Mouse (Mus musculus): ENCODE measurements at regions not wholly inside any gene's neighbourhood (a gene's known extent, or its start where the extent isn't known, plus 50 kb on each side); places are given as distances from the start of the nearest gene placed in this dataset.

GRCm38 (mm10) chr9:52492947-52493505 lies 186.6 kb downstream of the AI593442 start:
- Histone ChIP-seq H3K4me3 (ENCODE audit: low read depth, low read length) (no peak overlapping the region), H3K9me3 (replicated peaks; ENCODE audit: control insufficient read depth, low read length) (no peaks in the 10 kb centered on the region), H3K4me1 (ENCODE audit: control insufficient read depth, insufficient read depth, low read length) (no peaks in the 10 kb centered on the region), H3K27ac (ENCODE audit: low read depth, low read length) (no peak overlapping the region), H3K36me3 (ENCODE audit: control insufficient read depth, insufficient read depth, low read length) (no peaks in the 10 kb centered on the region), H3K4me2 (no peak overlapping the region), H3K27me3 (ENCODE audit: control insufficient read depth, insufficient read depth, low read length) (no peaks in the 10 kb centered on the region), H3K9ac (ENCODE audit: low read depth, low read length) (no peak overlapping the region)
- WGBS (ENCODE audit: insufficient replicate concordance) = 49% methylated on average over 2 of the region's 2 CpGs
- no peak for ATAC-seq (replicated peaks; ENCODE audit: insufficient number of reproducible peaks, low FRiP score, low TSS enrichment)

DNA sequence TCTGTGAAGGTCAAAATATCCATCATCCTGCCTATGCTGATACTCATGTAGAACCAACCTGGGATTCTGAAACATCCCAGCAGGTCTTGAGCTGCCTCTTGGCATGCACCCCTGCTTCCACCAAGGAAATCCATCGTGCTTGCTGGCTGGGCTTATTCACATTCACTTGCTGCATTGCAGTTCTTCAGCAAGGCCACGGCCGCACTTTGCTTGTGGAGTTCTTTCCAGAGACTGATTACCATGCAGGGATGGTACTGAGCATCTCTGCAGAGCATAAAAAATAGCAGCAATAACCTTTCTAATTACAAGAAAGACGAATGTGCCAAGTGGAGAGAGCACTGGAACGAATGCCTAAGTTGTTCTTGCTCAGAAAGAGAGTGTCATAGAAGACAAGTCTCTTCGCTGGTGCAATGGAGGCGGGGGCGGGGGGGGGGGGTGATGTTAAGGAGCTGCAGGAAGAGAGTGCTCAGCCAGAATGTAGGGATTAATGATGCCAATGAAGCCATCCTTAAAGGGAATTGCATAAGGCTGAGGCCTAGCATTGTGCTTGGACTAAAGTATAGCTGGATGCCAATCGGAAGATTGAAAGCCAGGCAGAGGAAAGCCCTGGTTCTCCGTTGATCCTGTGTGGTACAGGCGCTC lies 205.9 kb downstream of the AI593442 start:
- ATAC-seq (replicated peaks; ENCODE audit: insufficient number of reproducible peaks, low FRiP score, low TSS enrichment) = no peak
- Histone ChIP-seq H3K9ac (ENCODE audit: low read depth, low read length) (no peak overlapping the region), H3K4me1 (ENCODE audit: control insufficient read depth, insufficient read depth, low read length) (no peaks in the 10 kb centered on the region), H3K27ac (ENCODE audit: low read depth, low read length) (no peak overlapping the region), H3K9me3 (replicated peaks; ENCODE audit: control insufficient read depth, low read length) (no peaks in the 10 kb centered on the region), H3K27me3 (ENCODE audit: control insufficient read depth, insufficient read depth, low read length) (no peaks in the 10 kb centered on the region), H3K4me3 (ENCODE audit: low read depth, low read length) (no peak overlapping the region), H3K4me2 (no peak overlapping the region), H3K36me3 (ENCODE audit: control insufficient read depth, insufficient read depth, low read length) (no peaks in the 10 kb centered on the region)
- 79% methylated on average over 11 of the region's 11 CpGs for WGBS (ENCODE audit: insufficient replicate concordance)

GRCm38 (mm10) chr9:52472859-52473258 lies 206.7 kb downstream of the AI593442 start:
- no peaks in the 10 kb centered on the region for H3K4me1 ChIP-seq (ENCODE audit: control insufficient read depth, insufficient read depth, low read length)
- H3K9me3 ChIP-seq (replicated peaks; ENCODE audit: control insufficient read depth, low read length) = no peaks in the 10 kb centered on the region
- no peak overlapping the region for H3K4me2 ChIP-seq
- no peaks in the 10 kb centered on the region for H3K36me3 ChIP-seq (ENCODE audit: control insufficient read depth, insufficient read depth, low read length)
- no peak for ATAC-seq (replicated peaks; ENCODE audit: insufficient number of reproducible peaks, low FRiP score, low TSS enrichment)
- WGBS (ENCODE audit: insufficient replicate concordance) = 82% methylated on average over 8 of the region's 8 CpGs
- no peaks in the 10 kb centered on the region for H3K27me3 ChIP-seq (ENCODE audit: control insufficient read depth, insufficient read depth, low read length)
- no peak overlapping the region for H3K9ac ChIP-seq (ENCODE audit: low read depth, low read length)
- H3K4me3 ChIP-seq (ENCODE audit: low read depth, low read length) = no peak overlapping the region
- H3K27ac ChIP-seq (ENCODE audit: low read depth, low read length) = no peak overlapping the region

- Histone ChIP-seq H3K4me2 (no peak overlapping the region), H3K4me3 (ENCODE audit: low read depth, low read length) (no peak overlapping the region), H3K9me3 (replicated peaks; ENCODE audit: control insufficient read depth, low read length) (no peaks in the 10 kb centered on the region), H3K9ac (ENCODE audit: low read depth, low read length) (no peak overlapping the region), H3K27ac (ENCODE audit: low read depth, low read length) (no peak overlapping the region), H3K27me3 (ENCODE audit: control insufficient read depth, insufficient read depth, low read length) (no peaks in the 10 kb centered on the region), H3K4me1 (ENCODE audit: control insufficient read depth, insufficient read depth, low read length) (no peaks in the 10 kb centered on the region), H3K36me3 (ENCODE audit: control insufficient read depth, insufficient read depth, low read length) (no peaks in the 10 kb centered on the region)
- 70% methylated on average over 2 of the region's 2 CpGs for WGBS (ENCODE audit: insufficient replicate concordance)
- no peak for ATAC-seq (replicated peaks; ENCODE audit: insufficient number of reproducible peaks, low FRiP score, low TSS enrichment)
Measured at GRCm38 (mm10) chr9:52458518-52458917, 221.1 kb downstream of the AI593442 start.

DNA sequence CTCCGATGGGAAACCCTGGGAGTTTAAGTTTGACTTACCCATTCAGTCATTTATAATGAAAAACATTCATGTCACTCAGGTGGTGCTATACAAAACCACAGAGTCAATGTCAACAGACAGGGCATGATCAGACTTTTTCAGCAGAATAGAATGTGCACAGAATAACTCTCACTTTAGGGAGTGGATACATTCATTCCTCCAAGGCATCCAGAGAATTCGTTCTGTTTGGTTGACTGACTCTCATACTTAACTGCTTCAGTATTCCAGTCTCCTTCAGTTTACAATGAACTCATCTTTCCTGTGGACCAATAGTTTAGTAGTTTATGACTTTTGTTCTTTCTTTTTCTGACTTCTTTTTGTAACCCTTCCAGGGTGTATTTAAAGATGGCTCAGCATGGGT lies 225.1 kb downstream of the AI593442 start:
- Histone ChIP-seq H3K4me3 (ENCODE audit: low read depth, low read length) (no peak overlapping the region), H3K4me2 (no peak overlapping the region), H3K27ac (ENCODE audit: low read depth, low read length) (no peak overlapping the region), H3K9ac (ENCODE audit: low read depth, low read length) (no peak overlapping the region), H3K27me3 (ENCODE audit: control insufficient read depth, insufficient read depth, low read length) (no peaks in the 10 kb centered on the region), H3K9me3 (replicated peaks; ENCODE audit: control insufficient read depth, low read length) (no peaks in the 10 kb centered on the region), H3K36me3 (ENCODE audit: control insufficient read depth, insufficient read depth, low read length) (no peaks in the 10 kb centered on the region), H3K4me1 (ENCODE audit: control insufficient read depth, insufficient read depth, low read length) (no peaks in the 10 kb centered on the region)
- WGBS (ENCODE audit: insufficient replicate concordance) = 72% methylated on average over 2 of the region's 2 CpGs
- no peak for ATAC-seq (replicated peaks; ENCODE audit: insufficient number of reproducible peaks, low FRiP score, low TSS enrichment)

DNA sequence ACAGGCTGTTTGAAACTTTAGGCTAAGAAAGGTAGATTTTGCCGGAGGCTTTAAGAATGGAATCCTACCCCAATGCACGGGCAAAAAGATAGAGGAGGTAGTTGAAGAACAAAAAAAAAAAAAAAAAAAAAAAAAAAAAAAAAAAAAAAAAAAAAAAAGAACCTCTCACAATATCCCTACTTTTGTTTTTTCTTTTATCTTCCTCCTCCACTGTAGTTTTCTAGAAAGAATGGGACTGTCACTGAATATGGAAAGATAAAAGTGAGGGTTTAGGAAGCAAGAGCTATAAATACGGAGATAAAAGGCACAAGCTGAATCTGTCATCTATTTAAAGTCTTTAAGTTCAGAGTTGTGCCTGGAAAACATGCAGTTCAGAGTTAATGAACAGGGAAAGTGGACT lies 227.8 kb downstream of the AI593442 start:
- Histone ChIP-seq H3K4me3 (ENCODE audit: low read depth, low read length) (no peak overlapping the region), H3K9ac (ENCODE audit: low read depth, low read length) (no peak overlapping the region), H3K9me3 (replicated peaks; ENCODE audit: control insufficient read depth, low read length) (no peaks in the 10 kb centered on the region), H3K36me3 (ENCODE audit: control insufficient read depth, insufficient read depth, low read length) (no peaks in the 10 kb centered on the region), H3K27ac (ENCODE audit: low read depth, low read length) (no peak overlapping the region), H3K4me1 (ENCODE audit: control insufficient read depth, insufficient read depth, low read length) (no peaks in the 10 kb centered on the region), H3K27me3 (ENCODE audit: control insufficient read depth, insufficient read depth, low read length) (no peaks in the 10 kb centered on the region), H3K4me2 (no peak overlapping the region)
- ATAC-seq (replicated peaks; ENCODE audit: insufficient number of reproducible peaks, low FRiP score, low TSS enrichment) = no peak
- 68% methylated on average over 3 of the region's 3 CpGs for WGBS (ENCODE audit: insufficient replicate concordance)

DNA sequence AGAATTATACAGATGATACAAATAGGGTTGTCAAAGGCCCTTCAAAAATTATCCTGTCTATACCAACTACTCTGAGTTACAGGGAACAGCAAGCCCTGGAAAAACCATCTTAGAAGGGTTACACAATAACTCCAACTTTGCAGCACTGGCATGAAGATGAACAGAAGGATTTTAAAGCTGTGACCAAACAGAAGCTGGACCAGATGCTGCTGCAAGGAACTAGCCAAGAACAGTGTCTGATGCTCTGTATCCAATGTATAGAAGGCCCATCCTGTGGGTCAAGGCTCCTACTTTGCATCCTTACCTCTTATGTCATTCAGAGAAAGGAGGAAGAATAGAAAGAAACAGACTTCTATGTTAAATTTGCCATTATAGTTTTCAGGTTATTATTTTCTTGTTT lies 231.3 kb downstream of the AI593442 start:
- Histone ChIP-seq H3K27ac (ENCODE audit: low read depth, low read length) (no peak overlapping the region), H3K4me3 (ENCODE audit: low read depth, low read length) (no peak overlapping the region), H3K4me1 (ENCODE audit: control insufficient read depth, insufficient read depth, low read length) (no peaks in the 10 kb centered on the region), H3K9ac (ENCODE audit: low read depth, low read length) (no peak overlapping the region), H3K9me3 (replicated peaks; ENCODE audit: control insufficient read depth, low read length) (no peaks in the 10 kb centered on the region), H3K36me3 (ENCODE audit: control insufficient read depth, insufficient read depth, low read length) (no peaks in the 10 kb centered on the region), H3K4me2 (no peak overlapping the region), H3K27me3 (ENCODE audit: control insufficient read depth, insufficient read depth, low read length) (no peaks in the 10 kb centered on the region)
- no peak for ATAC-seq (replicated peaks; ENCODE audit: insufficient number of reproducible peaks, low FRiP score, low TSS enrichment)

- ATAC-seq (replicated peaks; ENCODE audit: insufficient number of reproducible peaks, low FRiP score, low TSS enrichment) = no peak
- no peaks in the 10 kb centered on the region for H3K36me3 ChIP-seq (ENCODE audit: control insufficient read depth, insufficient read depth, low read length)
- 72% methylated on average over 7 of the region's 7 CpGs for WGBS (ENCODE audit: insufficient replicate concordance)
- H3K9me3 ChIP-seq (replicated peaks; ENCODE audit: control insufficient read depth, low read length) = no peaks in the 10 kb centered on the region
- no peak overlapping the region for H3K4me2 ChIP-seq
- H3K27ac ChIP-seq (ENCODE audit: low read depth, low read length) = no peak overlapping the region
- H3K9ac ChIP-seq (ENCODE audit: low read depth, low read length) = no peak overlapping the region
- no peaks in the 10 kb centered on the region for H3K27me3 ChIP-seq (ENCODE audit: control insufficient read depth, insufficient read depth, low read length)
- H3K4me3 ChIP-seq (ENCODE audit: low read depth, low read length) = no peak overlapping the region
- H3K4me1 ChIP-seq (ENCODE audit: control insufficient read depth, insufficient read depth, low read length) = no peaks in the 10 kb centered on the region
Measured at GRCm38 (mm10) chr9:52443228-52443627, 236.4 kb downstream of the AI593442 start.

DNA sequence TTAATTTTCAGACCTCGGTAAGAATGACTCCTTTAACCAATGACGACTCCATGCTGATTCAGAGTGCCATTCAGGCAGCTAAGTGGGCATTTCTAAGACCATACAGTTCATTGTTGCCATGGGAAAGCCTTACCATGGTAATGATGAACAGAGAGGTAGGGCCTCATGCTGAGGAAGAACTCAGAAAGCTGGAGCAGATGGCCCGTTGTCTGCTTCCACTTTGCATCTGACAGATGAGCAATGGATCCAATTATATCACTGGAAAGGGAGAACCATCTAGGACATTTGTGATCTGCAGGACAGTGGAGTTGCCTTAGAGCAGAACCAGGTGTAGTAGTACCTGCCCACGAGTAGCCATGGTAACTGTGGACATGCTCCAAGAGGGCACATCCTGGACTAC lies 245.4 kb downstream of the AI593442 start:
- no peak overlapping the region for H3K9ac ChIP-seq (ENCODE audit: low read depth, low read length)
- H3K4me1 ChIP-seq (ENCODE audit: control insufficient read depth, insufficient read depth, low read length) = no peaks in the 10 kb centered on the region
- WGBS (ENCODE audit: insufficient replicate concordance) = 55% methylated on average over 4 of the region's 4 CpGs
- H3K4me3 ChIP-seq (ENCODE audit: low read depth, low read length) = no peak overlapping the region
- ATAC-seq (replicated peaks; ENCODE audit: insufficient number of reproducible peaks, low FRiP score, low TSS enrichment) = no peak
- no peaks in the 10 kb centered on the region for H3K27me3 ChIP-seq (ENCODE audit: control insufficient read depth, insufficient read depth, low read length)
- no peak overlapping the region for H3K27ac ChIP-seq (ENCODE audit: low read depth, low read length)
- no peaks in the 10 kb centered on the region for H3K36me3 ChIP-seq (ENCODE audit: control insufficient read depth, insufficient read depth, low read length)
- no peak overlapping the region for H3K4me2 ChIP-seq
- H3K9me3 ChIP-seq (replicated peaks; ENCODE audit: control insufficient read depth, low read length) = no peaks in the 10 kb centered on the region

Measured in heart, embryonic 11.5 days (tissue).